Mouse (Mus musculus) heart, postnatal 10 days (tissue): Measurements from ENCODE around the gene Tmem50a. TPM values are rescaled to one million over a fixed set of nuclear protein-coding genes. Genes with fewer than 3 reads are reported as not detected.

Source experiments
- DNase-seq, 2 experiments: peaks; one replicate each; pipeline ENCODE4 v3.0.0; 2021
- intact Hi-C: fragments of 180-260 bp; cut with DNase I; formaldehyde crosslinking; loops from one replicate; pipeline ENCODE4 v1.15.1; 2025
- total RNA-seq, 2 experiments: library from RNA; stranded (reverse); gene quantifications; 2 replicates each; pipeline ENCODE4 v1.2.3; 2021

The Tmem50a gene
- 10 to 100 TPM; 80.8 to 85.0 TPM for total RNA-seq

DNA sequence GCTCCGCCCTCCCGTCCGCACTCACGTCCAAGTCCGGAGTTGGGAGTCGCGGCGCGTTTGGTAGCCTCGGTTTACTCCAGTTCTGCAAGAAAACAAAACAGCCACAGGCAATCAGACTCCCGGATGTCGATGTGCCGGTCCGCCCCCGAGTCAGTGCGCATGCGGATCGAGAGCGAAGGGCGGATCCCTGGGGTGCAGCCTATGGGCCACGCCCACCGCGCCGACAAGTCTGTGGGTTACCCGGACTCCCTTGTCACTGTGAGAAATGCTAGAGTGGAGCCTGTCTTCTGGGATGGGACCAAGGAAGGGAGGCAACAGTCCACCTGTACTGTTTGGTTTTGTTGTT, at the start of gene Tmem50a:
Tmem50a (minus strand) TSS at position 161 of the 346 bp plus-strand sequence.
- peak; percentile 95 to 96 for DNase-seq
- intact Hi-C loops: no loop called here

DNA sequence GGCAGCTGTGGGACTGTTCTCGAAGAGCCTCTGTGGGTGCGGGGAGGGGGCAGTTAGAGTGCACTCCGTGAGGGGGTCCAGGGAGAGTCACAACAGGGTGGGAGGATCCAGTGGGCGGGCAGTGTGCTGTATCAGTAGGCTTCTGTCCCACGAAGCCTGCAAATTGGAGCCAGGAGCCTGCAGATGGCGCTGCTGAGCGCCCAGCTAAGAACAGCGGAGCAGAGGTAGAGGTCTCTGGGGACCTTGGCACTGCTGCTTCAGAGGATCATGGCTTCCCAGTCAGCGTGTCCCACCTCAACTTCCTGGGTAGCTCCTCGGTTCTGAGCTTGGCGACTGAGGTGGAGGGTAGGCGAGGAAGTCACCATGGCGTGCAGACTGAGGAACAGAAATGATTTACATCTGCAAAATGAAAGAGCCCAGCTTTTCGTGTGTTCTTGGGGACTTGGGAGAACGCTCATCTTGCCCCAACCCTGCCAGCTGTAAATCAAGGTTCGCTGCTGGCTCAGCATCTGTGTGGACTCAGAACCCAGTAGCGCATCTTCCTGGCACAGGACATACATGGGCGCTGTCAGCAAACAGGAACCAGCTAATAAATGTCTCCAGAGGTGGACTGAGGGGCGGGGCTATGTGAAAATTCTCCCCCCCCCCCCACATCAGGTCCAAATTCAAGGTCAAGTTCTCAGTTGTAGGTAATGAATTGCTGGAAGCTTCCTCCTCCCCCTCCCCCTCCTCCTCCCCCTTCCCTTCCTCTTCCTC, 48.4 kb upstream of the Tmem50a start:
- DNase-seq: peak; percentile 17 to 50
- intact Hi-C loops: no loop called here

DNA sequence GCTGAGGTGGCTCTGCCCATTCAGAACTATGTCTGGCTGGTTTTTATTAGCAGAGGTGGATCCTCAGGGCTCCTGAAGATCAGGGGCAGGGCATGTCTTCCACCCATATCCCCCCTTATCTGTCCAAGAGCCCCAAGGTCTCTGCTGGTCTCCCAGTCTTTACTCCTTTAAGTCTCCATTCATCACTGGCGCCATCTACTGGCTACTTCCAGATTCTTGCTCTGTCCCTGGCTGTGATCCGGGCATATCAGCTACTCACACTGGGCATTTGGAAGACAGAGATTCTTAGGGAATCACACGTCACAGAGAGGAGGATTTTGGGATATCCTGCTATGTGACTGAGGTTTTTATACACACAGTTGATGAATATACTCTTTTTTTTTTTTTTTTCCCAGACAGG, 41.5 kb upstream of the Tmem50a start:
- intact Hi-C loops: no loop called here
- peak; percentile 74 to 89 for DNase-seq

DNA sequence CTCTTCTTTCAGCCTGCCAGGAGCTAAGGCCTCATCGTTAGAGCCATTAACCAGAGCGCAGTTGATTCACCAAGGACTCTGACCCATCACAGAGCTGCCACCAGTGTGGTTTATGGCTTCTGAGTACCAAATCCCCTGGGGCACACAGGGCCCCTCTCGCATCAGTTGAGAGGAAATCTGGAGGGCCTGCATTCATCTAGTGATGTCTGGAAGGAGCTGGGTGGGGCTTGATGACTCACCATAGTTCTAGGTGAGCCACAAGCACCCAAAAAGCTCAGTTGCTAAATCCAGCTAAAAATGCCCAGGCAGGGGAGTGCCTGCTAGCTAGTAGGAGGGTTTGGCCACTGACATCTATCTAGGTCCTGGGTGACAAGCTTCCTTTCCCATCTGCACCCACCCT, 41.0 kb upstream of the Tmem50a start:
- intact Hi-C loops: no loop called here
- no peak for DNase-seq

DNA sequence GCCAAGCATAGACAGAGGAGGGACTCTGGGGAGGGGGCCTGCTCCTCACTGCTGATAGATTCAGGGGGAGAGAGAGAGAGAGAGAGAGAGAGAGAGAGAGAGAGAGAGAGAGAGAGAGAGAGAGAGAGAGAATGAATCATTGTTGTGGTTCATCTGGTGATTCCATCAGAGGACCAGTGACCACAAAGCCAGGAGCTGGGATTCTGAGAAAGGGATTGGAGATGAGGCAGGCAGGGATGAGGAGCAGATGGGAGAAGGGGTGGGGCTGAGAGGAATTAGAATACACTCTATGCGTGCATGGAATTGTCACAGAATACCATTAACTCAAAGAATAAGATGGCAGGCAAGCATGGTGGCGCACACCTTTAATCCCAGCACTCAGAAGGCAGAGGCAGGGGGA, 40.4 kb upstream of the Tmem50a start:
- intact Hi-C loops: no loop called here

DNA sequence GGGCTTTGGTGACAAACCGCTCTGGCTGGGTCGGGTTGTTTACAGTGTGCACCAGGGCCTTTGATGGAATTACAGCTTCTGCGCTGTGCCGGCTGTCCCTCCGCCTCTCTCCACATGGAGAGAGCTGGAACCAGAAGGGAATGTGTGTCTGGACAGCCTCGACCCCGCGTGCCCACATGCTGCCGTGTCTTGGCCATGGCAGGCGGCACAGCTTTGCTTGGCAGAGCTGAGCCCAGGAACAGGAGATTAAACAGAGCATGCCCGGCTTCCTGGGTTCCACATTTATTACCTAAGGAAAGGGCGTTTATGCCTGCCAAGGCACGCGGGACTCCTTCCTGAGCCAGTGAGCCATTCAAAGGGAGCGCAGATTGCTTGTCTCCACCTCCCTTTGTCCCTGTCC, 39.6 kb upstream of the Tmem50a start:
- peak; percentile 19 to 30 for DNase-seq
- intact Hi-C loops: no loop called here

More for the DNA sequence above, 40.4 kb upstream of the Tmem50a start:
- no peak for DNase-seq

DNA sequence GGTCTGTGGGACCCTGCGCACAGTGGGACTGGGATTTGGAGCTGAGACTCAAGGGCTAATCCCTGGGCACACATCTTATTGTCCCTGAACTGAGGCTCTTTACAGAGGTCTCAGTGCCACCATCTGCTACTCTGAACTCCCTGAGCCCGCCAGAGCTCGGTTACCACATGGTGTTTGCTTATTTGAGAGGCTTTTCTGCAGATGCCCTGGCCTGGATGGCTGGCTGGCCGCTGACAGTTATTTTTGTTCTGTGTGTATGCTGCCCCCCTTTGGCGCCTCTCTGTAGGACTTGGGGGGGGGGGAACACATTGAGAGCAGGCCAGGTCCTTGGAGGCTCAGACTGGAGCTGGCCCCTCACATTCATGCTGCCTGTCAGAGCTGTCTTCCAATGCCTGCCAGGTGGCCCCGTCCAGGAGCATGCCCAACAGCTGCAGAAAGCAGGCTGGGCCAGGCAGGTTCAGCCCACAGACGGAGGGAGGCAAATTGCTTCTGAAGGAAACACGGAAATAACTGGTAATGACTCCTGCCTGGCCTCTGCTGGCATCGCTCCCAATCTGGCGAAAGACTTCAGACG, 35.8 kb upstream of the Tmem50a start:
- intact Hi-C loops: no loop called here

DNA sequence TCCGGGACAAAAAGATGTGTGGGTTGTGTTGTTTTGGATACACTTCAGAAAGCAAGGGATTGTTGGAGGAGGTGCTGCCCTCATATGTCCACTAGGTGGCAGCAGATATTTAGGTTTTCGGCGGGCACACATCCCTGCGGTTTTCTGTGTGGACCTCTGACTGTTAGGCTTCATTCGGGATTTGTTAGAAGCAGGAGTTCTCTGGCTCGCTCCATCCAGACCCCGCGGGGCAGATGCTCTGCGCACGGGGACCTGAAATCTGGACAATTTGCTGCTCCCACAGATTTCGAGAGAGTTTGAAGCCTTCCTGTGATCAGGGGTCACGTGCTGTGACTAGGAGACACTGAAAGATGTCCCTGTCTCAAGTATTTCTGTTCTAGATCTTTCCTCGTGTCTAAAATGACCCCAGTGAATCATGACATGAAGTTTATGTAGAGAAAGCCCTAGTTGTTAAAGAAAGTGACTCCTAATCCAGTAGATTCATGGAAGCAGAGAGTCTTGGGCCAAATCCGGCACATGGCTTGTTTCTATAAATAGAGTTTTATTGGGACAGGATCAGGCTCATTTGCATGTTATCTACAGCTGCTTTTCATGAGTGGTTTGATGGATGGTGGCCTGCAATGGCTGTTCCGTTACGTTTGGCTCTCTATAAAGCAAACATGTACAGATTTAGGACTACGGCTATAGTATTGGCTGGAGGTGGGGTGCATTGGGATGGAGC, 31.4 kb upstream of the Tmem50a start:
- intact Hi-C loops: loop anchor here (1.0 to 5.0 kb wide), 4 partner anchors 121 to 371 kb away; no protein-coding TSS in a partner anchor
- DNase-seq: peak; percentile 79 to 87

More for the DNA sequence above, 35.8 kb upstream of the Tmem50a start:
- peak in 1 of 2 experiments; percentile 58 for DNase-seq

DNA sequence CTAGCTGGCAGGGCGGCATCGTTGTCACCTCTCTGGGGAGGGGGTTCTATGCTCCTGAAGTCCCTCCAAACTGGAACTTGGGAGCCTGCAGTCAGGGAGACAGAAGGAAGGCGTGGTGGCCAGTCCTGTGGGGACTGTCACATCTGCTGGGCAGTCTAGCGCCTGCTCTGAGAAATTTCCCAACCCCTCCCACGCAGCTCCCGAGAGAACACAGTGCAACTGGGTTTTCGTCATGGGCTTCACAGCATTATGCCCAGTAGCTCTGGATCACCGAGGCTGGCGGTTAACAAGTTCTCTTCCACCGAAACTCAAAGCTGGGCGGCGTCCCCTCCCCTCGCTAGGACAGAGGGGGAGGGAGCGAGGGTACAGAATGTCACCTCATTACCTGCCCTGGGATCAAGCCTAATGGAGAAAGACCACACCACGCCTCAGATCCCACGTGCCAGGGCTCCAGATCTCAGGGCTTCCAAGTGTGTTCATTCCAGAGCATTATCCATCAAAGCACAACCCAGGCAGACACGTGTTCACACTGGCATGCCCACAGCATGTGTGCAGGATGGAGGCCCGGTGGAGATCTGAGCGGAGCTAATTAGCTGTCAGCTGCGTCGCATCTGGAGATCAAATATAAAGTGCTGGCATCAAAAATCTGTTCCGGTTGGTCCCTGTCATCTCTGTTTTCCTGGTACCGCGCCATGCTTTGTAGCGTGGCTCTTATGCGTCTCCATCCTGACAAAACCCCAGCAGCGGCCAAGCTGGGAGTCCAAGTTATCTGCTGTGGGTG, 29.1 kb upstream of the Tmem50a start:
- intact Hi-C loops: no loop called here
- DNase-seq: no peak

DNA sequence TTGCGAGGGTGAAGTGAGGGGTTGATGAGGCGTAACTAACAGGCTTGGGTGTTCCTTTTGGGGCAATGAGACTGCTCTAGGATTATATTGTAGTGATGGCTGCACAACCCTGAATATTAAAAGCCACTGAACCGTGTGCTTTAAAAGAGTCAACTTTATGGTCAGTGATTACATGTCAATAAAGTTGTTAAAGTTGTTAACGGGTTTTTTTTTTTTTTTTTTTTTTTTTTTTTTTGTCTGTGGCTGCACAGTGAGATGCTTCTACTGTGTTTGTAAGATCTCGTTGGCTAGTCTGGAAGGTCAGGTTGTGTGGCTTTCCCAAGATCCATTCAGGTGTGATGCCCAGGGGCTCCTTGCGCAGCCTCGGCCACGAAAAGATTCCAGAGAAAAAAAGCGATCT, 25.1 kb upstream of the Tmem50a start:
- intact Hi-C loops: loop anchor here (5.0 kb wide), 1 partner anchor 387 kb away; no protein-coding TSS in a partner anchor
- no peak for DNase-seq

DNA sequence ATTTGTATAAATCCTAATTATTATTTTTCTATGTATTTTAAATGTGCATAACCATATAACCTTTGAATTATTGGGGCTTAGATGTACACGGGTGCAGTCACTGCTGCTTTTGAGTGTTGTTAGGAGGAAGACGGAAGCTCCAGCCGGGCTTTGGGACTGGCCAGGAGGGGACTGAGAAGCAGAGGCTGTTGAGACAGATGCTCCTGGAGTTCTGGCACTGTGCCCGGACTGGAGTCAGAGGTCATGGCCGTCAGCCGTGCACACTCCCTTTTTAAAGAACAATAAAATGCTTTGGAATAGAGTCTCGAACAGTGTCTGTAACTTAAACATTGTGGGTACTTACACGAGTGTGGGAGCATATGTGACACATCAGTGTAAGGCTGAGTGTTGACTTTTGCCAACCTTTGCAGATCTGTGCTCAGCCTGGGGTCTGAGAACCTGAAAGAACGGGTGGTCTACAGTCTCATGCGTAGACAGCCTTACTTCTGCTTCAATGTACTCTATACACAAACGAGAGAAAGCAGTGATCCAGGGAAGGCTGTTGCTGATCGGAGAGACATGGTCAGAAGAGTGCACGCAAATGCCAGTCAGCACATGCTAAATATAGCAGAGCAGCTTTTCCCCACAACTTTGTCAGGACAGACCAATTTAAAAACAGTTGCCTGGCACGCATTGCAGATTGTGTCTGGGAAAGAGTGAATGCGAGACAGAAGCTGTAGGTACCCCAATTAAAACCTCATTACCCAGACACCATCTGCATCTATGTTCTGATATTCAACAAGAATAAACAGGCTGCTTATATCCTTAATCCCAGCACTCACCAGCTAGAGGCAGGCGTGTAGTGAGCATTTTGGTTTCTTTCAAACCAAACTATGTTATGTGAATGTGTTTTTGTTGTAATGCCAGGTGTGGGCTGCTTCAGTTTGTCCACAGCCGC, 22.7 kb upstream of the Tmem50a start:
- intact Hi-C loops: loop anchor here (5.0 kb wide), 1 partner anchor 390 kb away; no protein-coding TSS in a partner anchor
- DNase-seq: peak in 1 of 2 experiments; percentile 68

DNA sequence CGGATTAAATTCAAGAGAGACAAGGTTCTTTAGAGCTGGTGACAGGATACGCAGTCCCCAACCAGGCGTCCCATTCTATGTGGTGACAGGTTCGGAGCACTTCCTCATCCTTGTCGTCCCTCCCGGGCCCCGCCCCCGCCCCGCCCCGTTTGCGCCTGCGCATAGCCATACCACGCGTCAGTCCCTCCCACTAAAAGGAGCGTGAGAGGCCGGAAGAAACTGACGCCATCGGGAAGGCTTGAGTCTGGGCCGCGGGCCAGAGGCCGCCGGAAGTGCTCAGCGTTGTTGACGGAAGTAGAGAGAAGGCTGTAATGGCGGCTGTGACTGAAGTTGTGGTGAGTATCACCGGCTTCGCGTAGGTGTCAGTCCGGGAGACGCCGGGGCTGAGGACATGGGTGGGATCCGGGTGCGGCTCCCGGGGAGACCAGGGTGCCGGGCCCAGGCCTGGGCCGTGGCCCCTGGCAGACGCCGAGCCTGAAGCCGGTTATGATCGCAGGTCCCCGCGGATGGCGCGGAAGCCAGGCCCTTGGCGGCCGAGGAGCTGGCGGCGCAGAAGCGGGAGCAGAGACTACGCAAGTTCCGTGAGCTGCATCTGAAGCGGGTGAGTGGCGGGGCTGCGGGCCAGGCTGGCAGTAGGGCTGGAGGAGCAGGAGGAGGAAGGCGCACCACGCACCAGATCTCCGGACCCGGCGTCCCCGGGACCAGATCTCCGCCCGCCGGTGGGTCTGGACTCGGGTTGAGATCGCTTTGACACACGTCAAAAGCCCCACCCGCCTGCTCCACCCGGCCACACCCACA, 16.1 kb upstream of the Tmem50a start, which contains the start of gene Syf2:
Syf2 (plus strand) TSS at position 215 of the 798 bp plus-strand sequence.
- intact Hi-C loops: no loop called here
- peak; percentile 97 for DNase-seq

DNA sequence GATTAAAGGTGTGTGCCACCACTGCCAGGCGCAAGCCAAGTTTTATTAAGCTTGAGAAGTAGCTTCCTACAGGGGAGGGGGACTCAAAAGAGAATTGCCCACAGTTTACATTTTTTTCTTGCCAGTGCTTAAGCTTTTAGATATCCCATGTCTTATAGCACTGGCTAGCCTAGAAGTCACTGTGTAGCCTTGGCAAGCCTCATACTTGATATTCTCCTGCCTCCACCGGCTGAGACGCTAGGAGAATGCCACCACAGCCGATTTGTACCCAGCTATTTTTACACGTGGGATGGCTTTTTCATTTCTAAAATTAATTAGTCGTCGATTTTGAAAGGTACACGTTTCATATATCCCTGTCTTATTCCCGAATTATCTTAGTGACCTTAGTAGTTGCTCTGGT, 15.4 kb upstream of the Tmem50a start:
- DNase-seq: no peak
- intact Hi-C loops: no loop called here

DNA sequence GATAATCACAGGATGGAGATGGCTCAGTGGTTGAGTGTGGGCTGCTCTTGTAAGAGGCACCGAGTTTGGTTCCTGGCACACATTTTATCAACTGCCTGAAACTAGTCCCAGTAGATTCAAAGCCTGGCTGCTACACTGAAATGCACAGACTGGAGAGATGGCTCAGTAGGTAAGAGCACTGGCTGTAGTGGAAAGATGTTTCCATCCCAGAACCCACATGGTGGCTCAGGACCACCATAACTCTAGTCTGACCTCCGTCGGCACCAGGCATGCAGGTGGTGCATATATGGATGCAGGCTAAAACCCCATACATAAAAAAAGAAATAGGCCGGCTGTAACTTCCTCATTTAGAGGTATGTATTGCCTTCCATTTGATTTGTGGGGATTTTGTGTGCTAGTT, 14.7 kb upstream of the Tmem50a start:
- intact Hi-C loops: no loop called here
- no peak for DNase-seq

DNA sequence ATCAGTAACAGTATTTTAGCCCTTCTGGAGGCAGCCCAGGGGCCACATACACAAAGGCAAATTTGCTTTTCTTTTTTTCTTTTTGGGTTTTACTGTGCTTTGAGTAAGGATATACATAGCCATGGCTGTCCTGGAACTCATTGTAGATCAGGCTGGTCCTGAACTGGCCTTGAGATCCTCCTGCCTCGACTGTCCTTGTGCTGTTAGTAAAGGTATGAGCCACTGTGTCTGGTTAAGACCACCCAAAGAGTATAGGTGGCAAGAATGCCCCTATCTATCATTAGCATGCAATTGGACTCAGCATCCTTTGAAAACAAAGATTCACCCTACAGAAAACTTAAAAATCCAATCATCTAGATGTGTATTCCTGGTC, 13.6 kb upstream of the Tmem50a start:
- intact Hi-C loops: no loop called here
- no peak for DNase-seq

DNA sequence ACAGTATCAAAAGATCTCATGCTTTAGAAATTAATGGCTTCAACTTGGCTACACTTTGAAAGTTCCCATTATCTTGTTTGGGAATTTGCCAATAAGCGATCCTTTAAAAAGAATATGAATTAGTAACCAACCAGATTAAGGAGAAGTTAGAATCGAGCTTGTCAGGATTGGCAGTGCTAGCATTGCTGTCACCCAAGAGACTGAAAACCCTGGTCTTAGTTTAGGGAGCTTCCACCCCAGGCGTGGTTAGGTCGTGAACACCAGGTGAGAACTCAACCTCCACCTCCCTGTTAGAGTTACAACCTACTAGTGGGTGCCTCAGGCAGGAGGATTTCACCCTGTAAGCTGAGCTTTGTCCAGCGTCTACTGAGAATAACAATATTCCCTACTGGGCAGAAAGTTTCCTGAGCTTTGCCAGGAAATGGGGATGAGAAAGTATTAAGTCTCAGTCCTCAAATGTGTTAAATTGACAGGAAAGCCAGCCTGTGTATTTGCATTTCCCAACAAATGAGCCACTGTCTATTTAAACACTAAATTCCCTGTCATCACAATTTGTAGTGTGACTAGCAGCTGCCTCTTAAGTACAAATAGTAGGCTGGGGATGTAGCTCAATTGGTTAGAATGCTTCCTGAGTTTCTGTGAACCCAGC, 13.1 kb upstream of the Tmem50a start:
- no peak for DNase-seq
- intact Hi-C loops: no loop called here

DNA sequence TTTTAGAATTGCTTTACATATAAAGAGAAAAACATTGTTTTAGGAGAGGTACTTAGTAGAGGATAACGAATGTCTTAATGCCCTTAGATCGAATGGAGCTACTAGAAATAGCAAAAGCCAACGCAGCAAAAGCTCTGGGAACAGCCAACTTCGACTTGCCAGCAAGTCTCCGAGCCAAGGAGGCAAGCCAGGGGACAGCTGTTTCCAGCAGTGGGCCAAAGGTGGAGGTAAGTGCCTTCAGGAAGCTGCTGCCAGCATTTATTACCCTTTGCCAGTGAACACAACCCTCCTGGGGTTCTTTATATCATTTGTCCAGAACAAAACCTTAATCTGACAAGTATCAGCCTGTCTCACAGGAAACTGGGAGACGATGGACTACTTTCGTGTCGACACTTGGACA, 10.4 kb upstream of the Tmem50a start:
- DNase-seq: no peak
- intact Hi-C loops: no loop called here

DNA sequence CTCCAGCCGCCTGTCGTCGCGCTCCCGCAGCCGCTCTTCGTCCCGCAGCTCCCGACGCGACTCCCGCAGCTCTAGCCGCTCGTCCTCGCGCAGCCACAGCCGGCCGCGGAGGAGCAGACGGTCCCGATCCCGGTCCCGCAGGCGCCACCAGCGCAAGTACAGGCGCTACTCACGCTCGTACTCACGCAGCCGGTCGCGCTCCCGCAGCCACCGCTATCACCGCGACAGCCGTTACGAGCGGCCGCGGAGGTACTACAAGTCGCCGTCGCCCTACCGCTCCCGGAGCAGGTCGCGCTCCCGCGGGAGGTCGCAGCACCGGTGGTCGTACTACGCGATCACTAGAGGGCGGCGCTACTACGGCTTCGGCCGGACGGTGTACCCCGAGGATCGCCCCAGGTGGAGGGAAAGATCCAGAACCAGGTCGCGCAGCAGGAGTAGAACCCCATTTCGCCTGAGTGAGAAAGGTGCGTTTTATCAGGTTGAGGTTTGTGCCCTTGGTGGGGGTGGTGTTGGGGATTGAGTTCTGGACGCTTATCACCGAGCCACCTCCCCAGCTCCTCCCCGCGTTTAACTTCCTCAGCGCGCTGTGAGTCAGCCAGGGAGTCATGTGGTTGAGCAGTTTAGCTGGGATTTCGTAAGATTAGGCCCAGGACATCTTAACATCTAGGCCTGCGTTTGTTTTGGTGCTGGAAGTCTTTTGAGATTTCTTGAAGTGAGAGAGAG, 9.4 kb upstream of the Tmem50a start:
- intact Hi-C loops: no loop called here
- peak; percentile 76 to 80 for DNase-seq
